Mouse (Mus musculus): ENCODE measurements around the gene Accs. TPM values are rescaled to one million over a fixed set of nuclear protein-coding genes. Genes with fewer than 3 reads are reported as not detected.

The Accs gene
- polyA plus RNA-seq, 1 experiment from 2014 or later = 6.9 TPM

- H3K4me1 ChIP-seq = peaks cover 23% of the 10 kb centered on the region
- H3K9me3 ChIP-seq = no peaks in the 10 kb centered on the region
- H3K9ac ChIP-seq (replicated peaks) = no peak overlapping the region
- H3K4me2 ChIP-seq (replicated peaks) = no peak overlapping the region
- H3K27me3 ChIP-seq = no peaks in the 10 kb centered on the region
- ATAC-seq (replicated peaks) = no peak
- H3K4me3 ChIP-seq = no peak overlapping the region
- 45% methylated on average over 2 of the region's 2 CpGs for WGBS
- no peaks in the 10 kb centered on the region for H3K36me3 ChIP-seq
- H3K27ac ChIP-seq (replicated peaks) = no peak overlapping the region
Measured at GRCm38 (mm10) chr2:93785432-93785798, 64.3 kb downstream of the Accs start.

GRCm38 (mm10) chr2:93784721-93785431, 64.9 kb downstream of the Accs start:
- Histone ChIP-seq H3K9ac (replicated peaks) (no peak overlapping the region), H3K9me3 (no peaks in the 10 kb centered on the region), H3K4me1 (peaks cover 23% of the 10 kb centered on the region), H3K36me3 (no peaks in the 10 kb centered on the region), H3K27me3 (no peaks in the 10 kb centered on the region), H3K4me3 (no peak overlapping the region), H3K27ac (replicated peaks) (no peak overlapping the region; the same call in 1 of the 2 replicates), H3K4me2 (replicated peaks) (no peak overlapping the region)
- WGBS = 37% methylated on average over 12 of the region's 12 CpGs
- 0 out of 2 replicates have a peak, but pooled peaks have one; percentile 24 for ATAC-seq (replicated peaks)

GRCm38 (mm10) chr2:93783926-93784539, 65.7 kb downstream of the Accs start:
- H3K4me3 ChIP-seq = no peak overlapping the region
- peaks cover 32% of the 10 kb centered on the region for H3K4me1 ChIP-seq
- ATAC-seq (replicated peaks) = no peak
- H3K36me3 ChIP-seq = no peaks in the 10 kb centered on the region
- no peaks in the 10 kb centered on the region for H3K27me3 ChIP-seq
- H3K9me3 ChIP-seq = no peaks in the 10 kb centered on the region
- no peak overlapping the region for H3K9ac ChIP-seq (replicated peaks)
- no peak overlapping the region for H3K27ac ChIP-seq (replicated peaks)
- H3K4me2 ChIP-seq (replicated peaks) = no peak overlapping the region
- 66% methylated on average over 9 of the region's 9 CpGs for WGBS

Other genes with a start within 250 kb of the Accs start
- 0.65 and 0.85 TPM in 2 replicates for gene Alx4, start 207.6 kb downstream of the Accs start, polyA plus RNA-seq (2015; fragmentation: Nextera tagmentation; extraction: Ambion mirVana)
- gene Ext2, start 27.4 kb downstream of the Accs start, polyA plus RNA-seq (2015; fragmentation: Nextera tagmentation; extraction: Ambion mirVana) = 64.2 and 64.8 TPM in 2 replicates
- 0.45 and 0.66 TPM in 2 replicates for gene Accsl, start 19.2 kb upstream of the Accs start, polyA plus RNA-seq (2015; fragmentation: Nextera tagmentation; extraction: Ambion mirVana)
- 24.2 and 26.7 TPM in 2 replicates for gene Gm13889, start 107.3 kb upstream of the Accs start, polyA plus RNA-seq (2015; fragmentation: Nextera tagmentation; extraction: Ambion mirVana)
- not detected in 2 replicates for gene Gm27027, start 146.4 kb upstream of the Accs start, polyA plus RNA-seq (2015; fragmentation: Nextera tagmentation; extraction: Ambion mirVana)
- gene Alkbh3, start 160.9 kb upstream of the Accs start, polyA plus RNA-seq (2015; fragmentation: Nextera tagmentation; extraction: Ambion mirVana) = 54.9 and 58.1 TPM in 2 replicates